Mouse (Mus musculus) testis, adult 2 months (tissue): Measurements from ENCODE around the gene Pycr1.

Experiments
- CTCF ChIP-seq: fragments of 200-500 bp; IDR thresholded peaks from 2 replicates; pipeline ENCODE4 v1.5.1; 2012; ENCODE audit warnings: low read depth, mild to moderate bottlenecking, inconsistent platforms, low read length, moderate library complexity; ENCODE audit not compliant: control insufficient read depth, insufficient read depth, insufficient replicate concordance
- POLR2A ChIP-seq: fragments of 200-500 bp; IDR thresholded peaks from 2 replicates; pipeline ENCODE4 v1.6.1; 2012; ENCODE audit warnings: low read depth, mild to moderate bottlenecking, inconsistent platforms, low read length, moderate library complexity; ENCODE audit not compliant: control insufficient read depth

DNA sequence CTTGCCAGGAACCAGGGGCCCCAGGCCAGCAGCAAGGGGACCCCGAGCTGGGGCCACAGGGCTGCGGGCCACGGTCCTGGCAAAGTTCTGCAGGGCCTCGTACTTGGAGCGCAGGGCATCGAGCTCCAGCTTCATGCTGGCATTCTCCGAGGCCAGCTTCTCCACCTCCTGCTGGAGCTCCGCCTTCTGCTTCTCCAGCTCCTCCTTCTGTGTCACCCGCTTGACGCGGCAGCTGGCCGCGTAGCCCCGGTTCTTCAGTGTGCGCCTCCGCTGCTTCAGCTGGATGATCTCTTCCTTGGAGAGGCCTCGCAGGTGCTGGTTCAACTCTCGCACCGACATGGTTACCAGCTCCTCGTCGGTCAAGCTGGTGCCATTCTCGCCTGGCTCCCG, 14.2 kb downstream of the Pycr1 start:
- TF ChIP-seq POLR2A (no peak), CTCF (no peak)
